31 mouse cellular contexts compared by ENCODE assay signal in genomic region chr12:91063337-91064015, GRCm38 (mm10).
DNase-seq lines count a peak whose midpoint lies in the region; ATAC-seq and TF ChIP-seq lines count a peak whose summit lies in the region.
"Had no signal": no experiment of that assay in that cellular context is flagged by ENCODE, and none has a peak within 500 bp of the region (broad histone marks: within the 10 kb centered on the region; RNA-seq: fewer than 3 reads in every experiment).

No protein-coding gene starts in this region.

- no peak for ATAC-seq in lung, embryonic 14.5 days (ENCODE audit: insufficient read depth)
- peak; percentile 61; the same call in 1 of the 2 replicates for ATAC-seq in heart, embryonic 12.5 days (ENCODE audit: insufficient number of reproducible peaks, low FRiP score)
- peak; percentile 90 for ATAC-seq in heart, postnatal 0 days (ENCODE audit: insufficient read depth, low read depth)
- ATAC-seq in hindbrain, embryonic 11.5 days (ENCODE audit: low FRiP score) = no peak
- no peak for ATAC-seq in neural tube, embryonic 15.5 days (ENCODE audit: low FRiP score)
- ATAC-seq: forebrain, embryonic 14.5 days; intestine, postnatal 0 days; lung, postnatal 0 days; midbrain, embryonic 16.5 days; Patski had no signal

- TF ChIP-seq CTCF in lung, embryonic 14.5 days (IDR thresholded peaks at IDR 0.05; ENCODE audit: low read depth) = no peak
- no peak for TF ChIP-seq CTCF in lung, adult 2 months (IDR thresholded peaks at IDR 0.05; ENCODE audit: insufficient read depth, low read length)
- no peak for TF ChIP-seq CTCF in heart, adult 2 months (IDR thresholded peaks at IDR 0.05)
- TF ChIP-seq CTCF in heart, postnatal 0 days (IDR thresholded peaks at IDR 0.05; ENCODE audit: low read depth) = no peak

- WGBS in lung, embryonic 14.5 days = 61% methylated on average over 4 of the region's 4 CpGs
- 85% methylated on average over 4 of the region's 4 CpGs for WGBS in lung, adult 2 months
- 47% methylated on average over 4 of the region's 4 CpGs for WGBS in heart, adult 2 months
- WGBS in heart, embryonic 12.5 days = 51% methylated on average over 4 of the region's 4 CpGs
- 31% methylated on average over 4 of the region's 4 CpGs for WGBS in heart, postnatal 0 days
- WGBS in hindbrain, embryonic 11.5 days = 91% methylated on average over 4 of the region's 4 CpGs
- WGBS in neural tube, embryonic 15.5 days = 79% methylated on average over 4 of the region's 4 CpGs

- no peak for TF ChIP-seq EP300 in heart, adult 2 months (IDR thresholded peaks at IDR 0.05; ENCODE audit: insufficient read depth, low read depth, low read length)
- no peak; the same call in 1 of the 2 replicates for TF ChIP-seq EP300 in heart, postnatal 0 days (IDR thresholded peaks at IDR 0.05; ENCODE audit: low read depth)

- no peak for DNase-seq in lung, embryonic 14.5 days
- no peak for DNase-seq in lung, adult 2 months
- DNase-seq in heart, adult 2 months = peak in 1 of 2 experiments; percentile 39
- DNase-seq in heart, postnatal 0 days (ENCODE audit: low spot score) = peak; percentile 66
- DNase-seq in hindbrain, embryonic 11.5 days (ENCODE audit: low spot score) = no peak
- no peak for DNase-seq in right cerebral cortex, adult 2 months (ENCODE audit: low spot score in 2 of 2)
- DNase-seq: adrenal gland, postnatal 10 days; cerebellum, adult 8-10 months; cerebellum, postnatal 36 days; gastrocnemius, postnatal 14 days; kidney, adult 9 months; kidney, postnatal 10 days; layer of hippocampus, postnatal 36 days; liver, embryonic 13.5 days; thymus, postnatal 14 days had no signal

- no peak overlapping the region for H3K4me2 ChIP-seq in lung, embryonic 14.5 days
- H3K4me2 ChIP-seq in heart, embryonic 12.5 days = no peak overlapping the region
- H3K4me2 ChIP-seq in heart, postnatal 0 days (ENCODE audit: low read depth, low read length) = peak overlapping the region; percentile 21
- H3K4me2 ChIP-seq in hindbrain, embryonic 11.5 days (replicated peaks; ENCODE audit: low read depth, low read length) = no peak overlapping the region
- no peak overlapping the region for H3K4me2 ChIP-seq in neural tube, embryonic 15.5 days
- H3K4me2 ChIP-seq: embryonic facial prominence, embryonic 12.5 days; hindbrain, embryonic 13.5 days; limb, embryonic 15.5 days; liver, embryonic 13.5 days; neural tube, embryonic 12.5 days; stomach, embryonic 15.5 days had no signal

- peak overlapping the region; percentile 83; the same call in 1 of the 2 replicates for H3K27ac ChIP-seq in lung, embryonic 14.5 days (ENCODE audit: low read depth)
- H3K27ac ChIP-seq in heart, adult 2 months = peak overlapping the region; percentile 36; the same call in 1 of the 2 replicates
- H3K27ac ChIP-seq in heart, embryonic 12.5 days (ENCODE audit: poor library complexity, severe bottlenecking) = no peak overlapping the region; the same call in 1 of the 2 replicates
- H3K27ac ChIP-seq in heart, postnatal 0 days (ENCODE audit: low read depth) = peak overlapping the region; percentile 83
- no peak overlapping the region for H3K27ac ChIP-seq in hindbrain, embryonic 11.5 days (ENCODE audit: low read depth, low read length)
- H3K27ac ChIP-seq in neural tube, embryonic 15.5 days (replicated peaks) = no peak overlapping the region
- H3K27ac ChIP-seq: embryonic facial prominence, embryonic 12.5 days; hindbrain, embryonic 13.5 days; limb, embryonic 10.5 days; limb, embryonic 15.5 days; liver, embryonic 13.5 days; macrophage; midbrain, embryonic 10.5 days; neural tube, embryonic 12.5 days; stomach, embryonic 15.5 days had no signal

- H3K27me3 ChIP-seq in lung, embryonic 14.5 days (ENCODE audit: insufficient read depth, low read length) = no peaks in the 10 kb centered on the region
- no peaks in the 10 kb centered on the region for H3K27me3 ChIP-seq in heart, adult 2 months (ENCODE audit: control insufficient read depth, insufficient read depth, low read length)
- H3K27me3 ChIP-seq in heart, embryonic 12.5 days (replicated peaks) = no peaks in the 10 kb centered on the region
- no peaks in the 10 kb centered on the region for H3K27me3 ChIP-seq in heart, postnatal 0 days (ENCODE audit: control insufficient read depth, insufficient read depth, low read length)
- H3K27me3 ChIP-seq in hindbrain, embryonic 11.5 days (ENCODE audit: control insufficient read depth, insufficient read depth, low read length) = no peaks in the 10 kb centered on the region
- no peaks in the 10 kb centered on the region for H3K27me3 ChIP-seq in neural tube, embryonic 15.5 days (replicated peaks)
- H3K27me3 ChIP-seq: embryonic facial prominence, embryonic 12.5 days; hindbrain, embryonic 13.5 days; limb, embryonic 15.5 days; liver, embryonic 13.5 days; neural tube, embryonic 12.5 days; Patski; stomach, embryonic 15.5 days had no signal

- H3K9me3 ChIP-seq in lung, embryonic 14.5 days (ENCODE audit: low read depth, low read length) = no peaks in the 10 kb centered on the region
- no peaks in the 10 kb centered on the region for H3K9me3 ChIP-seq in heart, embryonic 12.5 days (replicated peaks)
- H3K9me3 ChIP-seq in heart, postnatal 0 days (replicated peaks; ENCODE audit: control insufficient read depth, low read length) = no peaks in the 10 kb centered on the region
- H3K9me3 ChIP-seq in hindbrain, embryonic 11.5 days (ENCODE audit: control insufficient read depth, low read length) = no peaks in the 10 kb centered on the region
- H3K9me3 ChIP-seq in neural tube, embryonic 15.5 days (replicated peaks) = no peaks in the 10 kb centered on the region
- H3K9me3 ChIP-seq: embryonic facial prominence, embryonic 12.5 days; hindbrain, embryonic 13.5 days; limb, embryonic 10.5 days; limb, embryonic 15.5 days; liver, embryonic 13.5 days; midbrain, embryonic 10.5 days; neural tube, embryonic 12.5 days; stomach, embryonic 15.5 days had no signal

- intact Hi-C loops in heart, adult 2 months (cut with DNase I) = no loop called here

- peaks cover 10% of the 10 kb centered on the region for H3K4me1 ChIP-seq in lung, embryonic 14.5 days (ENCODE audit: insufficient read depth)
- H3K4me1 ChIP-seq in lung, adult 2 months (ENCODE audit: control insufficient read depth, insufficient read depth, low read length) = no peaks in the 10 kb centered on the region
- no peaks in the 10 kb centered on the region; the same call in 1 of the 2 replicates for H3K4me1 ChIP-seq in heart, adult 2 months (ENCODE audit: control insufficient read depth, insufficient read depth, low read length)
- H3K4me1 ChIP-seq in heart, embryonic 12.5 days (replicated peaks) = peaks cover 14% of the 10 kb centered on the region
- peaks cover 23% of the 10 kb centered on the region for H3K4me1 ChIP-seq in heart, postnatal 0 days (ENCODE audit: control insufficient read depth, insufficient read depth)
- H3K4me1 ChIP-seq in hindbrain, embryonic 11.5 days (replicated peaks; ENCODE audit: control insufficient read depth, insufficient read depth, low read length) = no peaks in the 10 kb centered on the region; the same call in 1 of the 2 replicates
- no peaks in the 10 kb centered on the region for H3K4me1 ChIP-seq in neural tube, embryonic 15.5 days
- H3K4me1 ChIP-seq: embryonic facial prominence, embryonic 12.5 days; limb, embryonic 10.5 days; limb, embryonic 15.5 days; liver, embryonic 13.5 days; neural tube, embryonic 12.5 days; stomach, embryonic 15.5 days had no signal

- no peak overlapping the region for H3K4me3 ChIP-seq in lung, embryonic 14.5 days (ENCODE audit: low read depth, low read length)
- no peak overlapping the region for H3K4me3 ChIP-seq in lung, adult 2 months (replicated peaks; ENCODE audit: extremely low read depth, low read depth, low read length)
- H3K4me3 ChIP-seq in heart, adult 2 months = no peak overlapping the region
- no peak overlapping the region for H3K4me3 ChIP-seq in heart, embryonic 12.5 days
- no peak overlapping the region for H3K4me3 ChIP-seq in heart, postnatal 0 days (ENCODE audit: low read depth, low read length)
- H3K4me3 ChIP-seq in hindbrain, embryonic 11.5 days (ENCODE audit: low read depth, low read length) = no peak overlapping the region
- H3K4me3 ChIP-seq in neural tube, embryonic 15.5 days (replicated peaks) = no peak overlapping the region
- H3K4me3 ChIP-seq: embryonic facial prominence, embryonic 12.5 days; hindbrain, embryonic 13.5 days; limb, embryonic 10.5 days; limb, embryonic 15.5 days; liver, embryonic 13.5 days; midbrain, embryonic 10.5 days; myocyte; neural tube, embryonic 12.5 days; stomach, embryonic 15.5 days had no signal

- no peaks in the 10 kb centered on the region for H3K36me3 ChIP-seq in lung, embryonic 14.5 days (ENCODE audit: insufficient read depth)
- H3K36me3 ChIP-seq in heart, adult 2 months (ENCODE audit: control insufficient read depth, insufficient read depth, low read length) = peaks cover 3% of the 10 kb centered on the region; the same call in 1 of the 2 replicates
- no peaks in the 10 kb centered on the region for H3K36me3 ChIP-seq in heart, embryonic 12.5 days
- H3K36me3 ChIP-seq in heart, postnatal 0 days (replicated peaks; ENCODE audit: control insufficient read depth, insufficient read depth, low read length) = no peaks in the 10 kb centered on the region
- no peaks in the 10 kb centered on the region for H3K36me3 ChIP-seq in hindbrain, embryonic 11.5 days (ENCODE audit: control insufficient read depth, insufficient read depth, low read length)
- no peaks in the 10 kb centered on the region for H3K36me3 ChIP-seq in neural tube, embryonic 15.5 days
- H3K36me3 ChIP-seq: embryonic facial prominence, embryonic 12.5 days; hindbrain, embryonic 13.5 days; limb, embryonic 10.5 days; limb, embryonic 15.5 days; liver, embryonic 13.5 days; midbrain, embryonic 10.5 days; neural tube, embryonic 12.5 days; stomach, embryonic 15.5 days had no signal

- TF ChIP-seq POLR2A in lung, adult 2 months (IDR thresholded peaks at IDR 0.05; ENCODE audit: borderline replicate concordance, extremely low read depth, low read depth, low read length) = no peak
- TF ChIP-seq POLR2A in heart, adult 2 months (IDR thresholded peaks at IDR 0.05; ENCODE audit: insufficient read depth, low read depth, low read length) = no peak

- H3K79me2 ChIP-seq in heart, adult 2 months (replicated peaks; ENCODE audit: control insufficient read depth, insufficient read depth, low read length) = no peaks in the 10 kb centered on the region

- H3K9ac ChIP-seq in lung, embryonic 14.5 days = no peak overlapping the region
- no peak overlapping the region for H3K9ac ChIP-seq in heart, adult 2 months (ENCODE audit: low read depth, low read length)
- no peak overlapping the region for H3K9ac ChIP-seq in heart, embryonic 12.5 days
- H3K9ac ChIP-seq in heart, postnatal 0 days (replicated peaks; ENCODE audit: low read depth, low read length) = no peak overlapping the region
- H3K9ac ChIP-seq in hindbrain, embryonic 11.5 days (ENCODE audit: low read depth, low read length) = no peak overlapping the region
- H3K9ac ChIP-seq in neural tube, embryonic 15.5 days (replicated peaks) = no peak overlapping the region
- H3K9ac ChIP-seq: embryonic facial prominence, embryonic 12.5 days; hindbrain, embryonic 13.5 days; limb, embryonic 15.5 days; liver, embryonic 13.5 days; neural tube, embryonic 12.5 days; stomach, embryonic 15.5 days had no signal

Comparison
In these comparisons a context has a peak if more than half of its experiments do, and no peak if none do; other contexts are left out.
1. H3K27ac ChIP-seq: peak in lung, embryonic 14.5 days (single experiment), heart, adult 2 months (single experiment) and heart, postnatal 0 days (single experiment); none in heart, embryonic 12.5 days (single experiment), hindbrain, embryonic 11.5 days (single experiment) and neural tube, embryonic 15.5 days (single experiment).
2. ATAC-seq: peak in heart, embryonic 12.5 days (single experiment) and heart, postnatal 0 days (single experiment); none in lung, embryonic 14.5 days (single experiment), hindbrain, embryonic 11.5 days (single experiment) and neural tube, embryonic 15.5 days (single experiment).